Mouse (Mus musculus): ENCODE measurements at regions not wholly inside any gene's neighbourhood (a gene's known extent, or its start where the extent isn't known, plus 50 kb on each side); places are given as distances from the start of the nearest gene placed in this dataset.

DNA sequence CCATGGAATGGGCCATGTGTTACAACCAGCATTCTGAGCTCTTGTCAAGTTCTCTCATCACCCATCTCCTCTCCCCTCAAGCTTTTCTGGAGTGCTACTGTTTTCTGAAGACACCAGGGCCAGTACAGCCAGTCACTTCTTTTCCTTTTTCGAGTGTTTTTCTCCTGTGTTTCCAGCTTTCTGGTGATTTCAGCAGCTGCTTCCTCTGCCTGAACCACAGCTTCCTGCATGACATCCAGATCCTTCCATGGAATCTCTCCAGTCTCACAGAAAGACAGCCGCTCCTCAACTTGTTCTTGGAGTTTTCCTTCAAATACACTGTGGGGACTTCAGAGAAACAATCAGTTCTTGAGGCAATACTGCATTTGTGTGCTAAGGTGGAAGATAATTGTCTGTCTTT lies 314.3 kb downstream of the Gja1 start:
- TF ChIP-seq MAFK (IDR thresholded peaks at IDR 0.05; ENCODE audit: borderline replicate concordance, low read depth, low read length) (no peak), GABPA (IDR thresholded peaks at IDR 0.05; ENCODE audit: low read depth, low read length) (no peak), CTCF (IDR thresholded peaks at IDR 0.05 in 2 of 3, conservative IDR thresholded peaks at IDR 0.05 in 1 of 3; ENCODE audit: control insufficient read depth in 1 of 3, insufficient read depth in 1 of 3, low read depth in 2 of 3, low read length in 3 of 3, poor library complexity in 1 of 3, severe bottlenecking in 1 of 3) (no peak)
